Mouse (Mus musculus) erythroblast, adult 5-6 weeks (primary cell): ENCODE results near the gene Lyz1. TPM values are rescaled to one million over a fixed set of nuclear protein-coding genes. Genes with fewer than 3 reads are reported as not detected.
"Not testable (repeated sequence)": the region's sequence is repeated elsewhere in the genome, so short reads cannot be mapped to it uniquely, and the experiment has no call there.

Source experiments
- ATAC-seq: replicated peaks from 2 replicates; pipeline ENCODE4 v1.8.0; 2016; ENCODE audit warnings: moderate number of reproducible peaks, mild to moderate bottlenecking, moderate TSS enrichment, inconsistent platforms; ENCODE audit not compliant: poor library complexity, low FRiP score, severe bottlenecking
- total RNA-seq, 2 experiments: library from RNA; stranded (forward) in 1 of 2; stranded (reverse) in 1 of 2; fragments of 150-400 nt in 1 of 2; fragments of 200-764, 138-1000 nt in 1 of 2; gene quantifications; 2 replicates each; pipeline versions ENCODE4 v1.2.3 to v1.2.4; 2015 to 2017; ENCODE audit warnings: low replicate concordance in 2 of 2

Lyz1 gene
- total RNA-seq, 2 experiments from 2014 or later = 2.7 TPM; not detected in 1

DNA sequence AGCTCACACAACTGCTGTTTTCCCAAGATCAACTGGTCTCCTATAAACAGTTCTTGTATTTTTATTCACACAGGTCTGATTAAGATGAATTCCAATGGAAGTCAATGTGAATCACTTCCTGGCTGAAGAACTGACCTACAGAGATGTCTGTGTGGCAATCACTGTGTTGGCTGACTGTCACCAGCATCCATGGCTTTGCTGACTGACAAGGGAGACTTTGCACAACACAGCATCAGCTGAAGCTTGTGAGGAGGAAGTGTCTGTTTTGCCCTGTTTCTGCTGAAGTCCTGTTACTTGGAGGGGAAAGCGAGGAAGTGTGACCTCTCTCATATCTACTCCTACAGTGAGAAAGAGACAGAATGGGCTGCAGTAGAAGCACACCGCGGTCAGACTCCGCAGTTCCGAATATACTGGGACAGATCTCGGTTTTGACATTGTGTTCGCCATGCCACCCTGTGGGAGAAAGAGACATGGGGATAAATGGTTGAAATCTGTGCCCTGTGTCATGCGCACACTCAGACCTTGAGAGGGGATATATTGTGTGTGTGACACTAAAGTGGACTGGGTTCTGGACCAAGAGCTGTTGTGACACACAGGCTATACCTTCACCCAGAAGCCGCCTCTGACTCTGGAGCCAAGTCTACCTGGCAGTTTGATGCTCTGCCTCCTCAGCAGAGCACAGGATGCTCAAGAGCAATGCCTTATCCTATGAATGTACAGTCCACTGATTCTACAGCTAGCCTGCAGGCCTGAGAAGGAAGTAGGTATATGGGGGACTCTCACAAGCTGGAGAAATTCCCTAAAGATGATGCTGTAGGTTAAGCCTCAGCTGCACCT, 4.3 kb downstream of the Lyz1 start:
- no peak; the same call in 1 of the 2 replicates for ATAC-seq

DNA sequence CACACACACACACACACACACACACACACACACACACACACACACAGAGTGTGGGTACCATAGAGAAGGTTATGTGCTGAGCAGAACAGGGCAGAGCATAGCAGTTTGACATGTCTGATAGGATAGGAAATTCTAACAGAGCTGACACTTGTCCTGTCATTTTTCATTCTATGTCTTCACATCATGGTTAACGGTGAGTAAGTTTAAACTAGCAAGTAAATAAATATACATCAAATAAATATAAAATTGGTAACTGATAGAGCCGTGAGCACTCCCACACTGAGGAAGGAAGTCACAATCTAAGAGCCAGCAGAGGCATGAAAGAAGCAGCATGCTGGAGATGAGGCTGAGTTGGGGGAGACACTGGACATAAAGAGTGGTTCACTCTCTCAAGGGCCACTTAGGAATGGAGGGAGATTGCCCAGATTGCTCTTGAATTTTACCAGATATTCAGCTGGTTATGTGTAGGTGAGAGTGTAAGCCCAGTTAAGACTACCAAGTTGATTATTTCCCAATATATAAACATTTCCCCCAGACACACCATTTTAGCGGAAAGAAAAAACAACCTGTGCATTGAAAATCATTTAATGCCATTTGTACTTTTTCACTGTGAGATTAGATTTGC, 5.3 kb downstream of the Lyz1 start:
- ATAC-seq = no peak

DNA sequence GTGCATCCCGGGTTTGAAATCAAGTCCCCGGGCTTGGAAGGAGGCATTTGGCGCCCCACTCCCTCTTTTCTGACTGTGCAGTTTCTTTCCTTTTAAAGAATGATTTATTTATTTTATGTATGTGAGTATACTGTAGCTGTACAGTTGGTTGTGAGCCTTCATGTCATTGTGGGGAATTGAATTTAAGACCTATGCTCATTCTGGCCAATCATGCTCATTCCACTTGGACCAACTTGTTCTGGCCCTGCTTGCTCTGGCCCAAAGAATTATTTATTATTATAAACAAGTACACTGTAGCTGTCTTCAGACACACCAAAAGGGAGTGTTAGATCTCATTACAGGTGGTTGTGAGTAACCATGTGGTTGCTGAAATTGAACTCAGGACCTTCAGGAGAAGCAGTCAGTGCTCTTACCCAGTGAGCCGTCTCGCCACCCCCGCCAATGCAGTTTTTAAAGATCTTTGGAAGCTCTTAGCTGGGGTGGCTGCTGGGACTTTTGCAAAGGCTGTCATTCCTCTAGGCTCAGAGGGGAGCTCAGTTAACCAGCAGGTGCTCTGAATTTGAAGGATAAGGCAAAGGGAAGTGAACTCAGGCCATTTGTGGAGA, 6.2 kb downstream of the Lyz1 start:
- ATAC-seq = no peak

DNA sequence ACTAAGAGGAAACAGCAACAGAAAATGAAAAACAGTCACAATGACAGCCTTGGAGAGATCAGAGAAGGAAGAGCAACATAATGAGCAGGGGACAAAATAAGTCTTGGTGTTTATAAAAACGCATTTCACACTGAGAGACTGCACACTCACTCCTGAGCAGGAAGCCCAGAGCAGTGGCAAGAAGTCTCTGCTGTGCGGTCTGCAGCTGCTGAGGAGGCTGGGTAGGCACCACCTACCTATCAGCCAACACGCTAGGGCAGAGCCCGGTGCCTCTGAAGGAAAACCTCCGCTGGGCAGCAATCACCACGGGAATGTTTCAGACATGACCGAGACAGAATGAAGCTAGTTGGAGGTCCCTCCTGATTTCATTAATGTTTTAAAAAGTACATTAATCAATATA, 7.1 kb downstream of the Lyz1 start:
- not testable (repeated sequence) for ATAC-seq

DNA sequence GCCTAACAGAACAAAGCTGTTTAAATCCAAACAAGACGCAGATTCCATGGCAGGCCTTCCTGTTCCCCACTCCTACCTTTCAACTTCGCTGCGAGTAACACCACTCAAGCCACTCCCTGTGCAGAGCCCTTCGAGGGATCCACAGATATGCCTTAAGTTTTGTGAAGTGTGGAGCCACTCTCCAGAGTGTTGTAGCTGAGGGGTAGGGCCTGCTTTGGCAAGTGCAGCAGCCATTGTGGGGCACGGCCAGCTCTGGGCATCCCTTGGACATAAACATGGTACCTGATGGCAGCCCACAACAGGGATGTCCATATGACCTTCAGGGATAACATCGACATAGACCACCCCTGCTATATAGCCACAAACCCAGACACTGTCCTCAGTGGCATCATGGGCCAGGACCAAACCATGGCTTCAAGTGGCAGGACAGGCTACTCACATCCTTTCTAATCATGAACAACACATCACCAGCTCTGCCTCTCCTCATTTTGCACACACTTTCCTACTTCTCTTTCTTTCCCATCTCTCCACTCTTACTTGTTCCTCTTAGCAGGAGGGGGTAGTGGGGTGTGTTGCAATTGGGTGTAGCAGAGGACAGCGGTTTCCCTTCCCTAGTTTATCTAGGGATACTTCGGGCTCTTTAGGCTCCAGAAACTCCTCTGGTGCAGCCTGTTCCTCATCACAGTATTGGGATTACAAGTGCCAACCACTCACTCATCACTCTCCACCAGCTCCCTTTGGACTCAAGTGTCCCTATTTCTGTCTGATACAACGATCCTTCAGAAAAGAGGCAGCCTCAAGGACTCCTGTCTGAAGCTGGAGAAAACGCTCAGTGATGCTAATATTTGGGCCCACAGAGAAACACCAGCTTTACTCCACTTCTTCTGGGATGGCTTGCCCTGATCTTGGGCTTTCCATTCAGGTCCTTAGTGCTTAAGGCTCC, 7.8 kb downstream of the Lyz1 start:
- no peak for ATAC-seq

DNA sequence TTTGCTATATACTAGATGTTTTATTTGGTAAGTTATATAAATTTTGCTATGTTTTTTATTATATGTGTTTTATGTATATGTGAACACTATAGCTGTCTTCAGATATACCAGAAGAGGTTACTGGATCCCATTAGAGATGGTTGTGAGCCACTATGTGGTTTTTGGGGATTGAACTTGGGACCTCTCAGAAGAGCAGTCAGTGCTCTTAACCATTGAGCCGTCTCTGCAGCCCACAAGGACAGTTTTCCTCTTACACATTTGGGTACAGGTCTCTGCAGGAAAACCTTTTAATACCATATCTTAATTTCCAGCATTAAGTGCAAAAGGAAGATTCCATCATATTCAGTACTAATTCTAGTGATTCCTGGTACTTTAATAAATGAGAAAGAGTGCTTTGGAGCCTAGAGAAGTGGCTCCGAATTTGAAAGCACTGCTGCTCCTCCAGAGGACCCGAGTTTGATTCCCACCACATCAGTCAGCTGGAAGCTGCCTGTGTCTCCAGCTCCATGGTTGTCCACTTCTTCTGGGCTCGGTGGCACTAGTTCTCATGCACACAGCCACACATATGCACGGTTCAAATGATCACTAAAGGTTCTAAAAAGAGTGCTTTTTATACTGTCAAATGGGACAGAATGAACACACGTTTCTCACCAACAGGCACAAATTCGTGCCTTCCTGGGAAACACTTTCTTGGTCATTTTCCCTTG, 8.6 kb downstream of the Lyz1 start:
- ATAC-seq = no peak

DNA sequence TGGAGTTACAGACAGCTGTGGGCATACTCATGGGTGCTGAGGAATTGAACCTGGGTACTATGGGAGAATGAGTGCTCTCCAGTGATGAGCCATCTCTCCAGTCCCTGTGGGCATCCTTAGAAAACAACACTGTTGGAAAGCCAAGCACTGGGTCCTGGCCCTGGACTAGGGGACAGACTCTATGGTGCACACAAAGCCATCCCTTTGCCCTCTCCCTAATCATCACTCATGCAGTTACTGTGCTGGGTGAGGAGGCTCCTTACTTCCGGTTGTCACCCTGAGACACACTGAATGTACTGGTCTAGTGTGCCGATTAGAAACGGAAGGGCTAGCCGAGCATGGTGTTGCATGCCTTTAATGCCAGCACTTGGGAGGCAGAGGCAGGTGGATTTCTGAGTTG, 9.5 kb downstream of the Lyz1 start:
- not testable (repeated sequence) for ATAC-seq

DNA sequence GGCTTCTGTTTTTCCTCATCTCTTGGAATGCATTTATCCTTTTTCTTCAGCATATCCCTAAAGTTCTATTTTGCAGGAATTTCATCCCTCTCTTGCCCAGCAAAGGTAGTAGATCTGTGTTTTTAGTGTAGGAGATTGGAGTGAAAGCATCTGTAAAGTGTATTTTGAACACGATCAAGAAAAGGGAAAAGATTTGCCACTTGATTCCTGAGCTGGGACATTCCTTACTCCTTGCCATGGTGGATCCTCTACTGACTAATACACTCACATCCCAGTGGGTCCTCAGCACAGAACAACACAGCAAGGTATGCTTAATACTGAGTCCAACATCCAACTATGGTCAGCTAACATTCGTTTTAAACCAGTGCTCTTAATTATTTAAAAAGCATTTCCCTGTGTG, 10.1 kb downstream of the Lyz1 start:
- no peak for ATAC-seq

DNA sequence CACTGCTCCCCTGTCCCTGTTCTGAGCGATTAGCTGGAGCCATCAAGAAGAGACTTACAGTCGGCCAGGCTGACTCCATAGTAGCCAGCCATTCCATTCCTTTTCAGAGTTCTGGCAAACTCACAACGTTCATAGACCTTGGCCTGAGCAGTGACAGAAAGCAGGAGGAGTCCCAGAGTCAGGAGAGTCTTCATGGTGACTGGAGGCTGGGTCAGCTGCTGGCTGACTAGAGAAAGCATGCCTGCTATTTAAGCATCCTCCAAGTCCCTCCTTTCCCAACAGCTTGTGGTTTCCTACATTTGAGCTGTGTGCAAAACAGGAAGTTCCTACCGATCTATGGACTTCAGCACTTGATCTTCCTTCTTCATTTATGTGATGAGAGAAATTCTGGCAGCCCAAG, 10.6 kb downstream of the Lyz1 start, which contains the start of gene Lyz2:
Lyz2 (minus strand) TSS at position 273 of the 400 bp plus-strand sequence.
- ATAC-seq = no peak

DNA sequence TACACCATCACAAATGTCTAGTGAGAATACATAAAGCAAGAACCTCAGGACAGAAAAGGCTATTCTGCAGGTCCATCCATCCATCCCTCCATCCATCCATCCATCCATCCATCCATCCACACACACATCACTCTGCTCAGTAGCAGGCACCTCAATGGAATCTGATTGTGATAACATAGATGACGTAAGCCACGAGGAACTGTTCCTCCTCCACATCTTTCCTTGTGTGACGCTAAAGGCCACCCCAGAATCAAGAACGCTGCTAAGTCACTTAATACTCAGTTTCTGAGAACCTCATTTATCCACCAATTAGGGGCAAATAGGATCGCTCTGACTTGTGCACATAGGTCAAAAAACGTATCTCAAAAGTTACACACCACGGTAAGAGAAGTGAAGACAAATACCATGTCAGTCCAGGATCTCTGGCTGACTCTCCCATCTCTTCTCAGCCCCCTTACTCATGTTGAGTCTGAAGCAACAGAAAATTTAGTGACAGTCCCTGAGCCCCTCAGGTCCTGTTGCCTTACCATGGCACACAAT, 11.2 kb downstream of the Lyz1 start:
- ATAC-seq = no peak

DNA sequence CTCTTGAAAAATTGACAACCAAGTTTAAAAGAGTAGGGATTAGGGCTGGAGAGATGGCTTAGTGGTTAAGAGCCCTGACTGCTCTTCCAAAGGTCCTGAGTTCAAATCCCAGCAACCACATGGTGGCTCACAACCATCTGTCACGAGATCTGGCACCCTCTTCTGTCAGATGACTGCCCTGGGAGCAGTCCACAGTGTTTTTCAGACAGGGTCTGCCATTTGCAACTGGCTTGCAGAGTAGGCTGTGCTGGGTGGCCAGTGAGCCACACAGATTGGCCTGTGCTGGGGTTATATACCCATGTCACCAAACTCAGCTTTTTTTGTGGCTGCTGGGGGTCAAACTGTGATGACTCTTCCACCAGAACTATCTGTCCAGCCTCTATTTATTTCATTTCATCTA, 12.7 kb downstream of the Lyz1 start:
- no peak for ATAC-seq

DNA sequence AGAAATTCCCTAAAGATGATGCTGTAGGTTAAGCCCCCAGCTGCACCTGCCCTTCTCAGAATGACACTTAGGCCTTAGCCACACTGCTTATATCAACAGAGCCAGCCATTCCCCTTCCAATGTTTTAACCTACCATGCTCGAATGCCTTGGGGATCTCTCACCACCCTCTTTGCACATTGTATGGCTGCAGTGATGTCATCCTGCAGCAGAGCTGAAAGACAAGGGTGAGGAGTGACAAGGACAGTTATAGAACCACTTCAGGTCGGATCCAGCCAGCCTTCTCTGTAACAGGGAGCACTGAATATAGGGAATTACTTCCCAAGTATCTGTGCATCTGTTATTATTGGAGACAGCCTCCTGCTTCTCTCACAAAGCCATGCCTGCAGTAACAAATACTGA, 14.2 kb downstream of the Lyz1 start:
- not testable (repeated sequence) for ATAC-seq

DNA sequence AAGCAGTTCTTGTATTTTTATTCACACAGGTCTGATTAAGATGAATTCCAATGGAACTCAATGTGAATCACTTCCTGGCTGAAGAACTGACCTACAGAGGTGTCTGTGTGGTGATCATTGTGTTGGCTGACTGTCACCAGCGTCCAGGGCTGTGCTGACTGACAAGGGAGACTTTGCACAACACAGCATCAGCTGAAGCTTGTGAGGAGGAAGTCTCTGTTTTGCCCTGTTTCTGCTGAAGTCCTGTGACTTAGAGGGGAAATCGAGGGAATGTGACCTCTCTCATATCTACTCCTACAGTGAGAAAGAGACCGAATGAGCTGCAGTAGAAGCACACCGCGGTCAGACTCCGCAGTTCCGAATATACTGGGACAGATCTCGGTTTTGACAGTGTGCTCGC, 14.9 kb downstream of the Lyz1 start:
- ATAC-seq = not testable (repeated sequence)

DNA sequence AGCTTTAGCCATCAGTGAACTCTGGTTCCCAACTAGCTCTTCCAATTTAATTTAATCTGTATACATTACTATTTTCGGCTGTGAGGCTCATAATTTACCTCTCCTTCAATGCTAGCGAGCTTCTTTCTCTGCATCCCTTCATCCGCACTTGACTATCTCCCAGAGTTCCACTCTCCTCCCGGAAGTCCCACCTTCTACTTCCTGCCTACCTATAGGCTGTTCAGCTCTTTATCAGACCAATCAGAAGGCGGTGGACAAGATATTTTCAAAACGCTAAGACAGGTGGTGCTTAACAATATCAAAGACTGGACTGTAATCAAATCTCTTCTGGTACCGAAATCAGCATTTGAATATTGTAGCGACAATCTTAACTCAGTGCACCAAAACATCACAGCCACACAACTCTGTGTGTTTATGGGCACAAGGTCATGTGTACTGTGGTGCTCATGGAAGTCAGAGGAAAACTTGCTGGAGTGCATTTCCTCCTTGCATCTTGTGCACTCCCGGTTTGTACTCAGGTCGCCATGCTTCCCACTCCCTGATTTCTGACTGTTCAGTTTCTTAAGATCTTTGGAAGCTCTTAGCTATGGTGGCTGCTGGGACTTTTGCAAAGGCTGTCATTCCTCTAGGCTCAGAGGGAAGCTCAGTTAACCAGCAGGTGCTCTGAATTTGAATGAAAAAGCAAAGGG, 16.8 kb downstream of the Lyz1 start:
- no peak for ATAC-seq

DNA sequence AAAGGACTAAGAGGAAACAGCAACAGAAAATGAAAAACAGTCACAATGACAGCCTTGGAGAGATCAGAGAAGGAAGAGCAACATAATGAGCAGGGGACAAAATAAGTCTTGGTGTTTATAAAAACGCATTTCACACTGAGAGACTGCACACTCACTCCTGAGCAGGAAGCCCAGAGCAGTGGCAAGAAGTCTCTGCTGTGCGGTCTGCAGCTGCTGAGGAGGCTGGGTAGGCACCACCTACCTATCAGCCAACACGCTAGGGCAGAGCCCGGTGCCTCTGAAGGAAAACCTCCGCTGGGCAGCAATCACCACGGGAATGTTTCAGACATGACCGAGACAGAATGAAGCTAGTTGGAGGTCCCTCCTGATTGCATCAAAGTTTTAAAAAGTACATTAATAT, 18.0 kb downstream of the Lyz1 start:
- ATAC-seq = not testable (repeated sequence)

DNA sequence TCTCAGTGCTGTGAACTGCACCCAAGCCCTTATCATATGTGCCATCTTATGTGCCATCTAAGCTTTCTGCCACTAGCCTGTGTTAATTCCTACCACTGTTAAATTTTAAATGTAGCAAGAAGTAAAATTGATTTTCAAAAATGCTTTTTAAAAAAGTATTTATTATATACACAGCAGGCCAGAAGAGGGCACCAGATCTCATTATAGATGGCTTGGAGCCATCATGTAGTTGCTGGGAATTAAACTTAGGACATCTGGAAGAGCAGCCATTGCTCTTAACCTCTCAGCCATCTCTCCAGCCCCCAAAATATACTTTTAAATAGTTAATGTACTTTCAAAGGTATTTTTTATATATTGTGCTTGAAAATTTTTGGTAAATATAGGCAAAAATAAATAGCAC, 20.6 kb downstream of the Lyz1 start:
- no peak for ATAC-seq

DNA sequence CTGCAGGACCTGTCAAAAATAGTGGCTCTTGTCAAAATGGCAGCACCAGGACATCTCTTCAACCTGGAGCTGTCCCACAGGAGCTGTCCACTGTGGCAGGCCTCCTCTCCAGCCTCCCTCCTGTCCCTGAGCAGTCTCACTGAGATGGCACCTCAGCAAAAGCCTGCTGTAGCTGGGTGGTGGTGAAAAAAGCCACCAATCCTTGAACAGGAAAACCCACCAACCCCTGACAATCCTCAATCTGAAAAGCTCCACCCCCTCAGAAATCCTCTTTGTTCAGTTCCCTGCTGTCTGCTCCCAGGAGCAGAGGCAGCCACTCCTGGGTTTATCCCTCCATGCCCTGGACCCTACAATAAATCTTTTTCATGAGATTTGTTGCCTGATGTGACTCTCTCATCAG, 32.8 kb downstream of the Lyz1 start:
- ATAC-seq = no peak

DNA sequence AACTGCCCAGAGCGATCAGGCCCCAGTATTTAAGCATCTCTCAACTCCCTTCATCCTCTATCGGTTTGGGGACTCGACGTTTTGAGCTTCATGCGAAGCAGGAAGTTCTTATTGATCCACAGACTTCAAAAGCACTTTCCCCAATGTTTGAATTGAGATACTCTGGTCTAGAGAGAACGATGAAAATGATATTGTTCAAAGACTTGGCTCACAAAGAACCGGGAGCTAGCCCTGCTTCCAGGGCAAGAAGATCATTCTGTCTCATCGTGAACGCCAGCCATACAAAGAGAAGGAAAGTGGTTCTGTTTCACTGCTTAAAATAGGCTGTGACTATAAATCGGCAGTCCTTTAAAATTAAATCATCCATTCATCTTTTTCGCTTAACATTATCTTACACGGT, 54.1 kb downstream of the Lyz1 start, which contains the start of gene 9530003J23Rik:
9530003J23Rik (minus strand) TSS at position 101 of the 400 bp plus-strand sequence.
- no peak for ATAC-seq
